Mouse (Mus musculus): Measurements from ENCODE around the gene Clec18a. TPM values are rescaled to one million over a fixed set of nuclear protein-coding genes. Genes with fewer than 3 reads are reported as not detected.

Gene Clec18a
- total and polyA plus RNA-seq, 2 experiments from 2014 or later, result 0.58 TPM; not detected in 1

- H3K9ac ChIP-seq (replicated peaks; ENCODE audit: low read length), result peak overlapping the region; percentile 72
- peak overlapping the region; percentile 70 for H3K27ac ChIP-seq
- TF ChIP-seq CTCF (IDR thresholded peaks at IDR 0.05; ENCODE audit: low read depth), result no peak
- H3K27me3 ChIP-seq (ENCODE audit: insufficient read depth, low read length), result no peaks in the 10 kb centered on the region
- peaks cover 15% of the 10 kb centered on the region for H3K4me1 ChIP-seq (ENCODE audit: insufficient read depth, low read length)
- no peaks in the 10 kb centered on the region for H3K9me3 ChIP-seq (ENCODE audit: low read length)
- WGBS, result under 1% methylated on average over 43 of the region's 63 CpGs
- DNase-seq (ENCODE audit: low spot score) (peak; percentile 28), ATAC-seq (peak; percentile 39)
- H3K4me3 ChIP-seq (ENCODE audit: low read length), result peak overlapping the region; percentile 91
- peaks cover 41% of the 10 kb centered on the region for H3K36me3 ChIP-seq (ENCODE audit: insufficient read depth, low read length)
- H3K4me2 ChIP-seq (ENCODE audit: low read depth, low read length), result peak overlapping the region; percentile 97
Measured at GRCm38 (mm10) chr8:111056691-111057293, 35.4 kb downstream of the Clec18a start.

DNA sequence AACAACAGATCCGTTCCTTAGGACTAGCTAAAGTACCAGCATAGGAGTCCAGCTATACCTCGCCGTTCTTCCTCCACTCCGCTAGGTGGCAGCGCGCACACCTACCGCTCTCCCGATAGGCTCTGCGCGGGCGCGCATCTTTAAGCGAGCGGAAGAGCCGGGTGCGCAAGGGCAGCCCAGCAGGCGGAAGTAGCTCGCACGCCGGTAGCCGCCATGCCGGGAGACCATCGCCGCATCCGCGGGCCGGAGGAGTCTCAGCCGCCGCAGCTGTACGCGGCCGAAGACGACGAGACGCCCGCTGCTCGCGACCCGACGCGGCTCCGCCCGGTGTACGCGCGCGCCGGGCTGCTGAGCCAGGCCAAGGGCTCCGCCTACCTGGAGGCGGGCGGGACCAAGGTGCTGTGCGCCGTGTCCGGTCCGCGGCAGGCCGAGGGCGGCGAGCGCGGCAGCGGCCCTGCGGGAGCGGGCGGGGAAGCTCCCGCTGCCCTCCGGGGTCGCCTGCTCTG, 36.0 kb downstream of the Clec18a start, which contains the start of gene Exosc6:
Exosc6 (plus strand) TSS at position 182 of the 506 bp plus-strand sequence.
- peak within 1 kb of the TSS; percentile 91 for H3K4me3 ChIP-seq (ENCODE audit: low read length)
- no peaks in the 10 kb centered on the region for H3K9me3 ChIP-seq (ENCODE audit: low read length)
- peak within 1 kb of the TSS; percentile 70 for H3K27ac ChIP-seq
- TF ChIP-seq CTCF (IDR thresholded peaks at IDR 0.05; ENCODE audit: low read depth), result peak; percentile 95
- ATAC-seq (peak; percentile 94), DNase-seq (ENCODE audit: low spot score) (peak; percentile 97)
- H3K4me1 ChIP-seq (ENCODE audit: insufficient read depth, low read length), result peaks cover 13% of the 10 kb centered on the region
- H3K36me3 ChIP-seq (ENCODE audit: insufficient read depth, low read length), result peaks cover 47% of the 10 kb centered on the region
- H3K9ac ChIP-seq (replicated peaks; ENCODE audit: low read length), result peak within 1 kb of the TSS; percentile 72
- H3K4me2 ChIP-seq (ENCODE audit: low read depth, low read length), result peak within 1 kb of the TSS; percentile 97
- under 1% methylated on average over 53 of the region's 68 CpGs for WGBS
- no peaks in the 10 kb centered on the region for H3K27me3 ChIP-seq (ENCODE audit: insufficient read depth, low read length)

GRCm38 (mm10) chr8:111055661-111056060, 36.6 kb downstream of the Clec18a start:
- ATAC-seq (0 out of 2 replicates have a peak, but pooled peaks have one; percentile 15), DNase-seq (ENCODE audit: low spot score) (no peak)
- Histone ChIP-seq H3K9me3 (ENCODE audit: low read length) (no peaks in the 10 kb centered on the region), H3K4me2 (ENCODE audit: low read depth, low read length) (no peak overlapping the region), H3K9ac (replicated peaks; ENCODE audit: low read length) (no peak overlapping the region), H3K36me3 (ENCODE audit: insufficient read depth, low read length) (peaks cover 50% of the 10 kb centered on the region), H3K27ac (no peak overlapping the region), H3K4me3 (ENCODE audit: low read length) (no peak overlapping the region), H3K4me1 (ENCODE audit: insufficient read depth, low read length) (peaks cover 10% of the 10 kb centered on the region), H3K27me3 (ENCODE audit: insufficient read depth, low read length) (no peaks in the 10 kb centered on the region)
- 68% methylated on average over 2 of the region's 2 CpGs for WGBS
- no peak for TF ChIP-seq CTCF (IDR thresholded peaks at IDR 0.05; ENCODE audit: low read depth)

DNA sequence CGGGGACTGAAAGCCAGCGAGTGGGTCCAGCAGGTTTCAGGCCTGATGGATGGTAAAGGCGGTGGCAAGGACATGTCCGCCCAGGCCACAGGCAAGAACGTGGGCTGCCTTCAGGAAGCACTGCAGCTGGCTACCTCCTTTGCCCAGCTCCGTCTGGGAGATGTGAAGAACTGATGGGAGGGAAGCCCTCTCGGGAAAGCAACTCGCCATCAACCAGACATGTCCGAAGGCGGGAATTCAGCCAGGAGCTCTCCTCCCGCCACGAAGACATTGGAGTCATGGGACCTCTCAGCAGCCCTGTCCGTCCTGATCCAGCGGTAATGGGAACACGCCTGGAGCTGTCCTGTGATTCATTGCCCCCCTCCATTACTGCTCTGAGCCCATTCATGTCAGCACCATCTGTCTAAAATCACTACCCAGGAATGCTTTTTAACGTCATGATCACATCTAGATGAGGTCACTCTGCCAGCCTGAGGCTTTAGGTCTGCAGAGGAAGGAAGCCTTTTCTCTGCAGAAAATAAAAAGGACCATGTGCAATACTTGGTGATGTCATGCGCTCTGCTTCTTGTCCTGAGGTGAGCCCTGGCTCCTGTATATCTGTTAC, 37.1 kb downstream of the Clec18a start:
- Histone ChIP-seq H3K27me3 (ENCODE audit: insufficient read depth, low read length) (no peaks in the 10 kb centered on the region), H3K9me3 (ENCODE audit: low read length) (no peaks in the 10 kb centered on the region), H3K27ac (no peak overlapping the region), H3K4me1 (ENCODE audit: insufficient read depth, low read length) (peaks cover 10% of the 10 kb centered on the region), H3K4me2 (ENCODE audit: low read depth, low read length) (no peak overlapping the region), H3K9ac (replicated peaks; ENCODE audit: low read length) (no peak overlapping the region), H3K36me3 (ENCODE audit: insufficient read depth, low read length) (peaks cover 56% of the 10 kb centered on the region), H3K4me3 (ENCODE audit: low read length) (no peak overlapping the region)
- 91% methylated on average over 17 of the region's 17 CpGs for WGBS
- DNase-seq (ENCODE audit: low spot score), result no peak
- no peak for TF ChIP-seq CTCF (IDR thresholded peaks at IDR 0.05; ENCODE audit: low read depth)
- ATAC-seq, result no peak

GRCm38 (mm10) chr8:111053827-111054518, 38.3 kb downstream of the Clec18a start:
- Histone ChIP-seq H3K27ac (no peak overlapping the region), H3K9ac (replicated peaks; ENCODE audit: low read length) (no peak overlapping the region), H3K36me3 (ENCODE audit: insufficient read depth, low read length) (peaks cover 67% of the 10 kb centered on the region), H3K9me3 (ENCODE audit: low read length) (no peaks in the 10 kb centered on the region), H3K4me2 (ENCODE audit: low read depth, low read length) (no peak overlapping the region), H3K4me1 (ENCODE audit: insufficient read depth, low read length) (peaks cover 10% of the 10 kb centered on the region), H3K27me3 (ENCODE audit: insufficient read depth, low read length) (no peaks in the 10 kb centered on the region), H3K4me3 (ENCODE audit: low read length) (no peak overlapping the region)
- TF ChIP-seq CTCF (IDR thresholded peaks at IDR 0.05; ENCODE audit: low read depth), result no peak
- ATAC-seq (no peak), DNase-seq (ENCODE audit: low spot score) (peak; percentile 5)
- 88% methylated on average over 12 of the region's 12 CpGs for WGBS

GRCm38 (mm10) chr8:111049106-111049505, 43.1 kb downstream of the Clec18a start:
- 96% methylated on average over 7 of the region's 7 CpGs for WGBS
- no peaks in the 10 kb centered on the region for H3K27me3 ChIP-seq (ENCODE audit: insufficient read depth, low read length)
- no peak overlapping the region for H3K4me3 ChIP-seq (ENCODE audit: low read length)
- no peak overlapping the region for H3K27ac ChIP-seq
- H3K4me1 ChIP-seq (ENCODE audit: insufficient read depth, low read length), result no peaks in the 10 kb centered on the region
- peaks cover 96% of the 10 kb centered on the region for H3K36me3 ChIP-seq (ENCODE audit: insufficient read depth, low read length)
- H3K9me3 ChIP-seq (ENCODE audit: low read length), result no peaks in the 10 kb centered on the region
- H3K9ac ChIP-seq (replicated peaks; ENCODE audit: low read length), result no peak overlapping the region
- no peak for TF ChIP-seq CTCF (IDR thresholded peaks at IDR 0.05; ENCODE audit: low read depth)
- ATAC-seq (no peak), DNase-seq (ENCODE audit: low spot score) (no peak)
- no peak overlapping the region for H3K4me2 ChIP-seq (ENCODE audit: low read depth, low read length)

All from hindbrain, postnatal 0 days (tissue).